Mouse (Mus musculus) stomach, embryonic 15.5 days (tissue): ENCODE results near the gene Olfr1432. TPM values are rescaled to one million over a fixed set of nuclear protein-coding genes. Genes with fewer than 3 reads are reported as not detected.
"Not testable (repeated sequence)": the region's sequence is repeated elsewhere in the genome, so short reads cannot be mapped to it uniquely, and the experiment has no call there.

Experiments
- ATAC-seq: fragments of 200-750 bp; cut with Nextera tagmentation; 2 replicates; pipeline ENCODE4 v1.8.0; 2017; ENCODE audit warnings: low read depth, moderate number of reproducible peaks, moderate TSS enrichment; ENCODE audit not compliant: insufficient read depth, low FRiP score
- H3K27ac ChIP-seq: fragments of 300-500 bp; sonication (generic); 2 replicates; pipeline ENCODE4 v1.5.1; 2015; ENCODE audit warnings: mild to moderate bottlenecking, inconsistent platforms
- H3K27me3 ChIP-seq: fragments of 300-500 bp; sonication (generic); replicated peaks from 2 replicates; pipeline ENCODE4 v1.6.1; 2015; ENCODE audit warnings: inconsistent platforms
- H3K36me3 ChIP-seq: fragments of 300-500 bp; sonication (generic); 2 replicates; pipeline ENCODE4 v1.6.1; 2015; ENCODE audit warnings: inconsistent platforms
- H3K4me1 ChIP-seq: fragments of 300-500 bp; sonication (generic); 2 replicates; pipeline ENCODE4 v1.6.1; 2015; ENCODE audit warnings: inconsistent platforms
- H3K4me2 ChIP-seq: fragments of 300-500 bp; sonication (generic); 2 replicates; pipeline ENCODE4 v1.6.1; 2015; ENCODE audit warnings: mild to moderate bottlenecking, inconsistent platforms
- H3K4me3 ChIP-seq: fragments of 300-500 bp; sonication (generic); replicated peaks from 2 replicates; pipeline ENCODE4 v1.5.1; 2015; ENCODE audit warnings: inconsistent platforms
- H3K9ac ChIP-seq: fragments of 300-500 bp; sonication (generic); 2 replicates; pipeline ENCODE4 v1.6.1; 2015; ENCODE audit warnings: inconsistent platforms
- H3K9me3 ChIP-seq: fragments of 300-500 bp; sonication (generic); 2 replicates; pipeline ENCODE4 v1.6.1; 2016; ENCODE audit warnings: inconsistent platforms
- WGBS: fragments of 180-500 bp; shearing (Covaris S2); methylation state at CpG from one replicate; pipeline ENCODE4 v1.1.7; 2015; 5-methylcytosine and 5-hydroxymethylcytosine counted together
- polyA plus RNA-seq: library from polyadenylated mRNA; unstranded; fragments of >200 nt; fragmentation: Nextera tagmentation; extraction: Ambion mirVana; gene quantifications from 2 replicates; pipeline ENCODE4 v1.2.1, GENCODE M21; 2015

Gene Olfr1432
- polyA plus RNA-seq = not detected in 2 replicates

DNA sequence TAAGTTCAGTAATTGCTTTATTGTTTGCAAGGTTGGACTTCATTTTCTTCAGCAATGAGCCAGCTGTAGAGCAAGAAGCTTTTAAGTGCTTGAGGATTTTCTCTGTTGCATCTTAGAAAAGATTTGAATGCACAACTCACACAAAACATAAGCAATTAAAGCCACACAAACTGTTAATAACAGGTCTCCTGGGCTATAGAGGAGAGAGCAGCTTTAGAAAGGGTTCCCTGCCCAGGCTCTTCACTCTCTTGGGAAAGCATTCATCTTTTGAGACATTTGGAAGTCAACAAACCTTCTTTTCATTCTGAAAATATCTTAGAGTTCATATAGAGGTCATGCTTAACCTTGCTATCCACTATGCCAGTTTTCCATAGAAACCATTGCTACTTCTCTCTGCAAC is at the start of gene Olfr1432:
Gene Olfr1432, minus strand, starts transcription at position 101 of the 400 bp plus-strand sequence.
- ATAC-seq = not testable (repeated sequence)

DNA sequence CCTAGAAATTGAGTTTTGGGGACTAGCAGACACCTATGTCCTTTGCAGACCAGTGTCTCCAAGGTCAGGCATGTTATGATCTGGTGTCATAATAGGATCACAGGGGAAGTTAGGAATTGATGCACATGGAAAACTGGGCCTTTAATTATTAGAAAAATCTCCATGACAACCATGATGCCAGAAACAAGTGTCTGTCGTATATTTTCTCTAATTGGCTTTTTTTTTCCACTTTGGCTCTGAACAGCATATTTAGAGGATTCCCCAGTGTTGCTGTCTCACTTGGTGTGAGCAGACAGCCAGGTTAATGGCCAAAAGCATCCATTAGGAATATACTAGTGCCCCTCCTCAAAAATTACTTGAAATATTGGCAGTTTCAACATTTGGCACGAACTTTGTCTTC is 47.2 kb upstream of the Olfr1432 start, which contains the start of gene Olfr1434:
Gene Olfr1434, plus strand, starts transcription at position 301 of the 400 bp plus-strand sequence.
- WGBS = 79% methylated on average over 2 of the region's 2 CpGs
- Histone ChIP-seq H3K4me2 (no peak within 1 kb of the TSS), H3K4me1 (no peaks in the 10 kb centered on the region)

More for the DNA sequence above, at the start of gene Olfr1432:
- H3K36me3 ChIP-seq, H3K27me3 ChIP-seq, H3K4me1 ChIP-seq, H3K4me3 ChIP-seq, H3K9me3 ChIP-seq, H3K9ac ChIP-seq, H3K4me2 ChIP-seq, H3K27ac ChIP-seq: not testable (repeated sequence)

DNA sequence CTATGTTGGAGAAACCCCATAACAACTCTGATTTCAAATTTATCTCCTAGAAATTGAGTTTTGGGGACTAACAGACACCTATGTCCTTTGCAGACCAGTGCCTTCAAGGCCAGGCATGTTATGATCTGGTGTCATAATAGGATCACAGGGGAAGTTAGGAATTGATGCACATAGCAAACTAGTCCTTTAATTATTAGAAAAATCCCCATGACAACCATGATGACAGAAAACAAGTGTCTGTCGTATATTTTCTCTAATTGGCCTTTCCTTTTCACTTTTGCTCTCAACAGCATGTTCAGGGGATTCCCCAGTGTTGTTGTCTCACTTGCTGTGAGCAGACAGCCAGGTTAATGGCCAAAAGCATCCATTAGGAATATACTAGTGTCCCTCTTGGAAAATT is 28.3 kb upstream of the Olfr1432 start, which contains the start of gene Olfr235:
Gene Olfr235, plus strand, starts transcription at position 301 of the 400 bp plus-strand sequence.
- no peaks in the 10 kb centered on the region for H3K4me1 ChIP-seq
- ATAC-seq = no peak
- H3K27me3 ChIP-seq = no peaks in the 10 kb centered on the region
- H3K4me3 ChIP-seq = no peak within 1 kb of the TSS
- no peak within 1 kb of the TSS for H3K9ac ChIP-seq
- 59% methylated on average over 1 of the region's 1 CpGs for WGBS
- H3K9me3 ChIP-seq = no peaks in the 10 kb centered on the region
- H3K4me2 ChIP-seq = no peak within 1 kb of the TSS
- no peaks in the 10 kb centered on the region for H3K36me3 ChIP-seq
- H3K27ac ChIP-seq = no peak within 1 kb of the TSS

More for the DNA sequence above, 47.2 kb upstream of the Olfr1432 start, which contains the start of gene Olfr1434:
- Histone ChIP-seq H3K36me3 (no peaks in the 10 kb centered on the region), H3K9me3 (no peaks in the 10 kb centered on the region), H3K9ac (no peak within 1 kb of the TSS), H3K27me3 (no peaks in the 10 kb centered on the region), H3K4me3 (no peak within 1 kb of the TSS), H3K27ac (no peak within 1 kb of the TSS)
- no peak for ATAC-seq

GRCm38 (mm10) chr19:12241559-12241958 is 9.2 kb upstream of the Olfr1432 start, which contains the start of gene Olfr262:
Gene Olfr262, minus strand, starts transcription at chr19:12241659.
- Histone ChIP-seq H3K4me3 (no peak within 1 kb of the TSS), H3K9ac (no peak within 1 kb of the TSS), H3K4me1 (no peaks in the 10 kb centered on the region), H3K4me2 (no peak within 1 kb of the TSS), H3K9me3 (no peaks in the 10 kb centered on the region), H3K36me3 (no peaks in the 10 kb centered on the region), H3K27me3 (no peaks in the 10 kb centered on the region), H3K27ac (no peak within 1 kb of the TSS)
- no peak for ATAC-seq
- WGBS = 78% methylated on average over 1 of the region's 1 CpGs

GRCm38 (mm10) chr19:12200334-12200733 is 32.1 kb downstream of the Olfr1432 start, which contains the start of gene Olfr1431:
Gene Olfr1431, plus strand, starts transcription at chr19:12200634.
- H3K4me2 ChIP-seq = no peak within 1 kb of the TSS
- no peaks in the 10 kb centered on the region for H3K9me3 ChIP-seq
- no peaks in the 10 kb centered on the region for H3K27me3 ChIP-seq
- H3K9ac ChIP-seq = no peak within 1 kb of the TSS
- H3K4me1 ChIP-seq = no peaks in the 10 kb centered on the region
- no peak within 1 kb of the TSS for H3K4me3 ChIP-seq
- no peak for ATAC-seq
- 78% methylated on average over 1 of the region's 1 CpGs for WGBS
- no peaks in the 10 kb centered on the region for H3K36me3 ChIP-seq
- H3K27ac ChIP-seq = no peak within 1 kb of the TSS

DNA sequence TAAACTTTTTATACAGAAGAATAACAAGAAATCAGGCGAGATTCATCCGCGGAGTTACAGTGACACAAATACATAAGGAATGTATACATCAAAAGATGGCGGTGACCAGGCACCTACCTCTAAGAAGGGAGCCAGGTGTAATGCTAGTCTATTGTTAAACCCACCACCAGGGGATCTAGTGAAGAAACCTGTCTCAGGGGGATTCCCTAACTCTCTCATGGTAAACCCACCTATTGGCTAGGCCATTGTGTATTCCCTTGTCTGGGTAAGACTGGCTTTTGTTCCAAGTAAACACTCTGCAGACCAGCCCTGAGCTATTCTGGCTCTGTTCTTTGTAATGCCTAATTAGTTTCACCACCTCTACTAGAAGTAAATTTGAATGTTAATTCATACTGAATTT is 33.3 kb downstream of the Olfr1432 start:
- H3K9me3 ChIP-seq, H3K27ac ChIP-seq, H3K9ac ChIP-seq, H3K4me3 ChIP-seq, H3K4me2 ChIP-seq, H3K4me1 ChIP-seq, ATAC-seq, H3K27me3 ChIP-seq, H3K36me3 ChIP-seq: not testable (repeated sequence)
- 81% methylated on average over 4 of the region's 4 CpGs for WGBS

Other genes with a start within 250 kb of the Olfr1432 start
- not detected in 2 replicates for gene Olfr1423, start 191.3 kb downstream of the Olfr1432 start, polyA plus RNA-seq
- not detected in 2 replicates for gene Olfr1424, start 169.9 kb downstream of the Olfr1432 start, polyA plus RNA-seq
- not detected in 2 replicates for gene Olfr1425, start 154.9 kb downstream of the Olfr1432 start, polyA plus RNA-seq
- gene Olfr1426, start 140.6 kb downstream of the Olfr1432 start, polyA plus RNA-seq = not detected in 2 replicates
- not detected in 2 replicates for gene Olfr1427, start 129.3 kb downstream of the Olfr1432 start, polyA plus RNA-seq
- not detected in 2 replicates for gene Olfr1428, start 116.7 kb downstream of the Olfr1432 start, polyA plus RNA-seq
- gene Olfr76, start 109.4 kb downstream of the Olfr1432 start, polyA plus RNA-seq = not detected in 2 replicates
- gene Olfr1555-ps1, start 62.5 kb downstream of the Olfr1432 start, polyA plus RNA-seq = 0.04 and 0.06 TPM in 2 replicates
- gene Olfr1431, start 32.0 kb downstream of the Olfr1432 start, polyA plus RNA-seq = not detected in 2 replicates
- gene Olfr262, start 9.1 kb upstream of the Olfr1432 start, polyA plus RNA-seq = not detected in 2 replicates
- gene Olfr235, start 28.4 kb upstream of the Olfr1432 start, polyA plus RNA-seq = not detected in 2 replicates
- gene Olfr1434, start 47.3 kb upstream of the Olfr1432 start, polyA plus RNA-seq = not detected in 2 replicates
- gene Olfr1436, start 66.5 kb upstream of the Olfr1432 start, polyA plus RNA-seq = not detected in 2 replicates
- gene Olfr1437, start 92.5 kb upstream of the Olfr1432 start, polyA plus RNA-seq = not detected in 2 replicates
- gene Olfr1438-ps1, start 103.3 kb upstream of the Olfr1432 start, polyA plus RNA-seq = not detected in 2 replicates
- not detected in 2 replicates for gene Olfr1440, start 154.7 kb upstream of the Olfr1432 start, polyA plus RNA-seq
- not detected in 2 replicates for gene Olfr1441, start 184.8 kb upstream of the Olfr1432 start, polyA plus RNA-seq
- not detected in 2 replicates for gene Pfpl, start 195.3 kb upstream of the Olfr1432 start, polyA plus RNA-seq
- 1.2 and 1.3 TPM in 2 replicates for gene Mpeg1, start 228.2 kb upstream of the Olfr1432 start, polyA plus RNA-seq